Mouse (Mus musculus): ENCODE measurements at regions not wholly inside any gene's neighbourhood (a gene's known extent, or its start where the extent isn't known, plus 50 kb on each side); places are given as distances from the start of the nearest gene placed in this dataset.

DNA sequence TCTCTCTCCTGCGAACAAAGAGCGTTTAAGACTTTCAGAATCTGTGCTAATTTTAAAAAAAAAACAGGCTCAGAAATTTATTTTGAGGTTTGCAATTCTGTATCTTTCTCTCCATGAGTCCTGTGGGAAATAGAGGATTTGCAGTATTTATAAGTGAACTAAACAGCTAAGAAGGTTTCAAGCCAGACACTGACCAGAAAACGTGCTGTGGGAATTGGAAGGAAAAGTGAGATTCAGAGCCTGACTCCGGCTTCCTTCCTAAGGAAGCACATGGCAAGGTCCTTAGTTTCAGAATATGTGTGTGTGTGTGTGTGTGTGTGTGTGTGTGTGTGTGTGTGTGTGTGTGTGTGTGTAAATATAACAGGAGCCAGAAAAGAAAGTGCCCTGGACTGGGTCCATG lies 629.2 kb downstream of the Triml1 start:
- H3K27ac ChIP-seq (replicated peaks; ENCODE audit: low read depth, low read length), result no peak overlapping the region
- H3K9me3 ChIP-seq (ENCODE audit: control insufficient read depth, low read length), result no peaks in the 10 kb centered on the region
- no peak for TF ChIP-seq POLR2A (IDR thresholded peaks at IDR 0.05; ENCODE audit: borderline replicate concordance, extremely low read depth, insufficient read depth, insufficient read length)
- ATAC-seq (ENCODE audit: low FRiP score, low read depth) (no peak), DNase-seq (ENCODE audit: low spot score) (peak; percentile 53)
- H3K4me1 ChIP-seq (ENCODE audit: control insufficient read depth, insufficient read depth, low read length), result no peaks in the 10 kb centered on the region
- no peak overlapping the region for H3K4me3 ChIP-seq (replicated peaks; ENCODE audit: low read length)
- WGBS, result 69% methylated on average over 4 of the region's 4 CpGs
- no peaks in the 10 kb centered on the region for H3K27me3 ChIP-seq (ENCODE audit: control insufficient read depth, insufficient read depth, low read length)
- H3K9ac ChIP-seq (ENCODE audit: low read depth, low read length, severe bottlenecking), result no peak overlapping the region
- H3K36me3 ChIP-seq (ENCODE audit: control insufficient read depth, insufficient read depth, low read length), result no peaks in the 10 kb centered on the region
- no peak overlapping the region for H3K4me2 ChIP-seq (replicated peaks; ENCODE audit: low read depth, low read length, severe bottlenecking)

All from limb, embryonic 14.5 days (tissue).